Mouse (Mus musculus) thymus, postnatal 14 days (tissue): ENCODE measurements around the gene Cdh23.

ENCODE experiments used
- DNase-seq: peaks from one replicate; pipeline ENCODE4 v3.0.0; 2021

Gene Cdh23

GRCm38 (mm10) chr10:60574851-60575250 is 121.4 kb downstream of the Cdh23 start:
- DNase-seq, result no peak

GRCm38 (mm10) chr10:60571491-60571890 is 124.8 kb downstream of the Cdh23 start:
- no peak for DNase-seq

GRCm38 (mm10) chr10:60566369-60567037 is 129.8 kb downstream of the Cdh23 start:
- peak; percentile 77 for DNase-seq

GRCm38 (mm10) chr10:60564136-60564535 is 132.2 kb downstream of the Cdh23 start:
- no peak for DNase-seq

GRCm38 (mm10) chr10:60562946-60563345 is 133.3 kb downstream of the Cdh23 start:
- DNase-seq, result no peak

GRCm38 (mm10) chr10:60558491-60558927 is 137.8 kb downstream of the Cdh23 start:
- DNase-seq, result no peak

- no peak for DNase-seq
Measured at GRCm38 (mm10) chr10:60552951-60553635, 143.2 kb downstream of the Cdh23 start.

GRCm38 (mm10) chr10:60539164-60539914 is 157.0 kb downstream of the Cdh23 start:
- no peak for DNase-seq

GRCm38 (mm10) chr10:60536098-60536811 is 160.0 kb downstream of the Cdh23 start:
- DNase-seq, result peak; percentile 61

GRCm38 (mm10) chr10:60532502-60532901 is 163.8 kb downstream of the Cdh23 start:
- DNase-seq, result no peak

- DNase-seq, result peak; percentile 80
Measured at GRCm38 (mm10) chr10:60531349-60531748, 164.9 kb downstream of the Cdh23 start.

GRCm38 (mm10) chr10:60530633-60531032 is 165.7 kb downstream of the Cdh23 start:
- DNase-seq, result no peak

- DNase-seq, result no peak
Measured at GRCm38 (mm10) chr10:60527949-60528348, 168.3 kb downstream of the Cdh23 start.

- DNase-seq, result no peak
Measured at GRCm38 (mm10) chr10:60525081-60525480, 171.2 kb downstream of the Cdh23 start.

GRCm38 (mm10) chr10:60516286-60516685 is 180.0 kb downstream of the Cdh23 start:
- DNase-seq, result peak; percentile 55

GRCm38 (mm10) chr10:60498538-60498937 is 197.8 kb downstream of the Cdh23 start:
- no peak for DNase-seq

GRCm38 (mm10) chr10:60495070-60495469 is 201.2 kb downstream of the Cdh23 start:
- DNase-seq, result no peak

- no peak for DNase-seq
Measured at GRCm38 (mm10) chr10:60491538-60491937, 204.8 kb downstream of the Cdh23 start.

GRCm38 (mm10) chr10:60481381-60481780 is 214.9 kb downstream of the Cdh23 start:
- DNase-seq, result no peak

GRCm38 (mm10) chr10:60474549-60474948 is 221.7 kb downstream of the Cdh23 start:
- DNase-seq, result no peak

- DNase-seq, result no peak
Measured at GRCm38 (mm10) chr10:60473782-60474322, 222.4 kb downstream of the Cdh23 start.

GRCm38 (mm10) chr10:60467752-60468151 is 228.5 kb downstream of the Cdh23 start:
- no peak for DNase-seq
